Mouse (Mus musculus) embryonic fibroblast, embryonic 13.5 days (primary cell): Measurements from ENCODE around the gene Tanc1.

Source experiments
- CTCF ChIP-seq: IDR thresholded peaks from 2 replicates; pipeline ENCODE4 v1.5.1; 2011; ENCODE audit warnings: mild to moderate bottlenecking, control low read depth, low read length, moderate library complexity, borderline replicate concordance; ENCODE audit not compliant: insufficient read depth
- POLR2A ChIP-seq: IDR thresholded peaks from 2 replicates; pipeline ENCODE4 v1.6.1; 2011; ENCODE audit warnings: low read depth, mild to moderate bottlenecking, control low read depth, low read length, moderate library complexity

DNA sequence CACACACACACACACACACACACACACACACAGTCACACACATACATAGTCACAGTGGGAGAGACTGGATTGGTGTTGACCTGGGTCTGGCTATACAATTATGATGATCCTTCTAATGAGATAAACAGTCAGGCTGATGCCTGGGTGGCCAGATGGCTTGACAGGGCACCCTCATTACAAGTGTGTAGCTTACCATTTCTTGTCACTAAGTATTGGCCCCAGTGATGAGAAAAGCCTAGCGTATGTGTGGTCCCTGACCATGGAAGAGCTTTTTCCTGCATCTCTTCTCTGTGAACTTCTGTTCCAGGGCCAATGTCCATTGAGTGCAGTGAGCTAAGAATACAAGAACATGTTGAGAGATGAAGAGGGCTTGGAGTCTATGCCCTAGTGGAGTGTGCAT lies 200.8 kb downstream of the Tanc1 start:
- no peak for TF ChIP-seq CTCF
- no peak for TF ChIP-seq POLR2A
